Mouse (Mus musculus): ENCODE data around the gene Rbbp7.
"Not testable (repeated sequence)": the region's sequence is repeated elsewhere in the genome, so short reads cannot be mapped to it uniquely, and the experiment has no call there.

Gene Rbbp7

DNA sequence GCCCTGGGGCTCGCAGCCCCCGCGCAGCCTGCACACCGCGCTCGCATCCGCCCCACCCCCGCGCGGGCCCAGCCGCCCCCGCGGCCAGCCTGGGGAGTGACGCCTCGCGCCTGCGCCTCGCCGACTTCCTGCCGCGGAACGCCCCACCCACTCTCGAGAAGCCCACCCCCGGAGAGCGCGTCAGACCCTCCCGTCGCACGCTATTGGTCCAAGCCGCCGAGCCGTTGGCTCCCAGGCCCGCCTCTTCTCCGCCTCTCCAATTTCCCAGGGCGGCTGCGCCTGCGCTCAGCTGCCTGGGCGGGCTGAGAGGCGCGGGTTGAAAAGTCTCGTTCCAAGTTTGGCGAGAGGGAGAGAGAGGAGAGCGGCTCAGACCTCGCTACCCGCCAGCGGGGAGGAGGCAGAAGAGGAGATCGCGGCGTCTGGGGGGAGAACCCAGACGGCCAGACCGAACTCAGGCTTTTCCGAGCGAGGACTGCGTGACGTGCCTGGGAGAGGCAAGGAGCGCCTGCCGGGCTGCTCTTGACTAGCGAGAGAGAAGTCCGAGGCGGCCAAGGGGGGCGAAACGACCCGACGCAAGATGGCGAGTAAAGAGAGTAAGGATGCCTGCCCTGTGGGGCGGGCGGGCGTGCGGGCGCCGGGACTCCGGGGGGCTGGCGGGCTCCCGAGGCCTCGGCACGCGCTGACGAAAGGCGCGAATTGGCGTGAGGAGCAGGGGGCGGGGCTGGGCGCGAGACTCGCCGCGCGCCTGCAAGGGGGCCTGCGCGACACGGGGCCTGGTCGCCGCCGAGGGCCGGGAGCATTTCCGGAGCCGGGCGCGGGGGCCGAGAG is at the start of gene Rbbp7:
Gene Rbbp7 (plus strand): TSS at position 288 of the 828 bp plus-strand sequence.
- peak; percentile 94 for DNase-seq

DNA sequence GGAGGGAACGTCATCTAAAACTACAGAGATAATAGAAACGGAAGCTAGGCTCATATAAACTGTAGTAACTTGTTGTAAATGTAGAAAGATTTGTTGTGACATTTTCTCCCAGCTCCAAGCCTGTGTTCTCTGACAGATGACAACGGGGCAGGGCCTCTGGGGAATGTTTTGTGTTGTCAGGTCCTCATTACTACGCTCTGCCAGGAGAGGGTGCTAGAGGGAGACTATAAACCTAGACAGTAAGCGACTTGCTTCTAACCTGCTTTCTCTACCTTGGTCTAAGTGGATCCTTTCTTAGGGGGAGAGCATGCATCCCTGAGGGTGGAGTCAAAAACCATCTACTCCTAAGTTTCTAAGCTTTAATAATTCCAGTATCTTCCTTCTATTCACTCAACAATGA is 42.4 kb upstream of the Rbbp7 start:
- peak; percentile 75 for DNase-seq

DNA sequence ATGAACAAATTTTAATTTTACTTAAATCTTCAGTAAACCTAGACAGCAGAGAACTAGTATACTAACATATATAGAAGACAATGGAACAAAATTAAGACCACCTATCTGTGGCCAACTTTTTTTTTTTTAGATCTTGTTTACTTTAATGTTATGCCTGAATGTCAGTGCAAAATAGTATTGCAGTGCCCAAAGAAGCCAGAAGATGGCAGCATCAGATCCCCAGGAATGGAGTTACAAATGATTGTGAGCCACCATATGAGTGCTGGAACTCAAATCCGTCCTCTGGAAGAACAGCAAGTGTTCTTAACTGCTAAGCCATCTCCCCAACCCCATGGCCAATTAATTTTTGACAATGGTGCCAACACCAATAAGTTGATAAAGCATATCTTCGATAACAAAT is 40.6 kb upstream of the Rbbp7 start:
- DNase-seq: peak; percentile 52

- DNase-seq: no peak
Observed at GRCm38 (mm10) chrX:162727367-162727777, 32.8 kb upstream of the Rbbp7 start.

GRCm38 (mm10) chrX:162727795-162728194 is 32.4 kb upstream of the Rbbp7 start:
- no peak for DNase-seq

DNA sequence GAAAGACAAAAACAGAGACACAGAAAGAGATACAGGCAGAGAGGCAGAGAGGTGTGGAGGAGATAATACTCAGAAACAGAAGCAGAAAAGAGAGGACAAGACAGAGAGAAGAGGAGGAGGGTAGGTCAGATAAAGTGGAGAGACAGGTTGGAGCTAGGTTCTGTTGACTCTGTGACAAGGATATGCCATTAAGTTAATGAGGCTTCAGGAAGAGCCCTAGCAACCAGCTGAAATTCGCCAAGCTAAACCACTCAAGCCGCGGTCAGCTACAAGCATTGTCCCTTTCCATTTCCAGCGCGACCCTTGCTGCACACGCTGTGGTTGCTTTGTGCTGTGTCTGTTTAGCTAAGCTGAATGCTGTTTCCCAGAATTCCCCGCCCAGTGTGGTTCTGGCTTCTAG is 32.0 kb upstream of the Rbbp7 start:
- no peak for DNase-seq

DNA sequence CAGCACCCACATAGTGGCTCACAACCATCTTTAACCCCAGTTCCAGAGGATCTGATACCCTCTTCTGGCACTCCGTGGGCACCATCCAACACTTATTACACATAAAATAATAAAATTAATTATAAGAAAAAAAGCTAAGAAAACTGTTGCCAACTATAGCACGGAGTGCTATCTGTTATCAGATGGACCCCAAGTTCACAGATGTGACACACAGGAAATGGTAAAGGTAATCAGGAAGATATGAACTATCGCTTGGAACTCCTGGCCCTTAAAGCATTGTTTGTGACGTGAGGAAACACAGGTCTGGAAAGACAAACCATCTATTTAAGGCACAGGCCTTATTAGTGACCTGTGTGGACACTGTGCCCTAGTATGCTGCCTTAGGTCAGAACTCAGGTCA is 30.2 kb upstream of the Rbbp7 start:
- no peak for DNase-seq

- peak; percentile 76 for DNase-seq
Observed at GRCm38 (mm10) chrX:162734997-162735929, 24.9 kb upstream of the Rbbp7 start.

- DNase-seq: peak; percentile 24
Observed at GRCm38 (mm10) chrX:162736140-162736659, 24.0 kb upstream of the Rbbp7 start.

GRCm38 (mm10) chrX:162748696-162749420 is 11.3 kb upstream of the Rbbp7 start:
- DNase-seq: no peak

GRCm38 (mm10) chrX:162752418-162752817 is 7.8 kb upstream of the Rbbp7 start:
- no peak for DNase-seq

GRCm38 (mm10) chrX:162754314-162754713 is 5.9 kb upstream of the Rbbp7 start:
- DNase-seq: no peak

GRCm38 (mm10) chrX:162756058-162756457 is 4.1 kb upstream of the Rbbp7 start:
- no peak for DNase-seq

DNA sequence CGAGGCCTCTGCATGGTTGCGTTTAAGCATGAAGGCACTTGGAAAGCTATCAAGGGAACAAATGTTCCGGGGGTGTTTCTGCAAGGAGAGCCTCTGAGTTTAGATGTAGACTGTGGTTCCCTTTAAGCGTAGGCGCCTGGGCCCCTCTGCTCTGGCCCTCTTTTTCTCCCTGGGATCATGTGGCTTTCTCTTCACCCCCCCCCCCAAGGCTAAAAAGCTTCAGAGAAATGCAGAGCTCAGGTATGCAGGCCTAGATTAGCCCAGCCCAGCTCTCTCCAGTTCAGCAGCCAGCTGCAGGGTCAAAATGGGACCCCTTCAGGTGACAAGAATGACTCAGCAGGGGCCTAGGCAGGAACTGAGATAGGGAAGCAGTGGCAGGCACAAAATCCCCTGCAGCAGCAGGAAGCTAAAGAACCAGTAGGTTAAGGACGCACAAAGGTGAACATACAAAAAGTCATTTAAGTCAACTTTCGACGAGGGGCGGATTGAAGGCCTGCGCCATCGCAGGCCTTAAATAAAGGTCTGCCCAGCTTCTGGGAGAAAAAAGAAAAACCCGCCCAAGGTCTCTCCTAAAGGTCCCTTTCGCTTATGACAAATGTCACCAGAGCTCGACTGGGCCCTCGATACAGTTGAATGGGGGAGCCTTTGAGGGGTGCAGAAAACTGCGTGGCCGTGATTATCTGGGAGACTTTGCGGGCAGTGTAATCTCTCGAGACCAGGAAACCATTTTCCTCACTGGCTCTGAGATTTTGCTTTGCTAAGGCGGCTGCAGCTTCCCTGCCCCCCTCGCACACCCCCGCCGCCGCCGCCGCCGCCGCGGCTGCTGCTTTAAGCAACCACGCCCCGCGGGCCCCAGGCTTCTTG is 719 bp upstream of the Rbbp7 start:
- peak; percentile 17 for DNase-seq

DNA sequence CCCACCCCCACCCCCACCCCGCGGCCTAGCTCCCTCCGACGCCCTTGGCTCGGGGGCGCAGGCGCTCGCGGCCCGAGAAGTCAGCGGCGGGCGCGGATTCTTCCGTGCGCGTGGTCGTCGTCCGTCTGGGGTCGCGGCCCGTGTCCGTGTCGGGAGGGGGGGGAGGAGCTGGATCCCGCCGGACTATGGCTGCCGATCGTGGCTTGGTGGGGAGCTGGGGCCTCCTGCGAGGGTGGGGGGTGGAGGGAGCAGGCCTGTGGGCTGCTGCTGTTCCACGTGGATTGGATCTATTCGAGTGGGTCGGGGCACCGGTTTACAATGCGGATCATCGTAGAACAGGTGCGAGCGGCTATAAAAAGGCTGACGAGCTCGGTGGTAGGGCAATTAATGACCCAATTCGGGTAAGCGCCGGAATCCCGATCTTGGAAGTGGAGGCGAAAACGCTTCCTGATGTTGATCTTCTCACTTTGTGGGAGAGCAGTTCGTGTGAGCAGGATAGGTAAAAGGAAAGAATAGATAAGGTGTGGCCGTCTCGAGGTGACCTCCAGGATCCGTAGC is 835 bp downstream of the Rbbp7 start:
- DNase-seq: peak; percentile 45

GRCm38 (mm10) chrX:162761716-162762395 is 1.7 kb downstream of the Rbbp7 start:
- DNase-seq: peak; percentile 7

GRCm38 (mm10) chrX:162770726-162771125 is 10.5 kb downstream of the Rbbp7 start:
- DNase-seq: no peak

GRCm38 (mm10) chrX:162788372-162788771 is 28.2 kb downstream of the Rbbp7 start:
- DNase-seq: no peak

DNA sequence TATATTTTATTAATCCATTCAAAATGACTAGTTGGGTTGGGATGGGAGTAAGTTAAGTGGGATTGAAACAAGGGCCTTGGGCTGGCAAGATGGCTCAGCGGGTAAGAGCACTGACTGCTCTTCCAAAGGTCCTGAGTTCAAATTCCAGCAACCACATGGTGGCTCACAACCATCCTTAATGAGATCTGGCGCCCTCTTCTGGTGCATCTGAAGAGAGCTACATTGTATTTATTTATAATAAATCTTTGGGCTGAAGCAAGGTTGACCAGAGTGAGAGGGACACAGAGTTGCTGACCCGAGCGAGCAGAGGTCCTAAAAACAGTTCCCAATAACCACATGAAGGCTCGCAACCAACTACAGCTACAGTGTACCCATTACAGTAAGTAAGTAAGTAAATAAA is 31.2 kb downstream of the Rbbp7 start:
- not testable (repeated sequence) for DNase-seq

DNA sequence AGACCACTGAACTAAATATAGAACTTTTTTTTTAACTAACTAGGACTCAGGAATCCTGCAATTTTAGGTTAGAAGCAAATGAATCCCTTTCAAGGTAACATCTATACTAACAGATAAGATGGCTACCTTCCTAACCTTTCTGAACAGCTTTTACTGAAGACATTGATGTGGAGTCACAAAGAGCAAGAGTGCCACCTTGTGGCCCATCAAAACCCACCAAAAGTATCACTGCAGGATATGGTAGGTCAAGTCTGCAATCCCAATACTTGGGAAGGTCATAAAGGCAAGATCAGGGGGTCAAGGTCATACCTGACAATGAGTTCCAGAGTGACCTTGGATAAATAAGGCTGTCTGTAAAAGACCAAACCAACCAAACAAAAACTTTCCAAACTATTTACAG is 40.2 kb downstream of the Rbbp7 start:
- peak; percentile 39 for DNase-seq

DNA sequence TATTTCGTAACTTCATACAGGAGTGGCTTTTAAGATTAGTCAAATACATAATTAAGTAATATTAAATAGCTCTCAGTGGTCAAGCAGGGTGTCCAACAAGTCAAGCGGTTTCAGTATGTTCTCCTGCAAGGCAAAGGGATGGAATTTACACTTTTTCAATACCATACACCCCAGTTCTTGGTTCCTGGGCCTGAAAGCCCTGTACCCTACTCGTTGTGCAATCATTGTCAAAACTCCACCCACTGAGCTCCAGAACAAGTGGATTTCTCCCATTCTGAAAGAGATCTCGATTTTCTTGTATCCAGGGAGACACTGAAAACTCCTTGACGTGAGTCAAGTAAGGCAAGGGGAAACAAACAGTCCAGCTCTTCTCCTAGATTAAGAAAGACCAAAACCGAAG is 67.8 kb downstream of the Rbbp7 start:
- peak; percentile 15 for DNase-seq
